Mouse (Mus musculus): Measurements from ENCODE around the gene Agrp. TPM values are rescaled to one million over a fixed set of nuclear protein-coding genes. Genes with fewer than 3 reads are reported as not detected.
A peak's percentile ranks its signal among the peaks of the same experiment; 100 is the strongest.
"Not testable (repeated sequence)": the region's sequence is repeated elsewhere in the genome, so short reads cannot be mapped to it uniquely, and the experiment has no call there.

Agrp gene
- total RNA-seq, 2 experiments from 2014 or later, result not detected

DNA sequence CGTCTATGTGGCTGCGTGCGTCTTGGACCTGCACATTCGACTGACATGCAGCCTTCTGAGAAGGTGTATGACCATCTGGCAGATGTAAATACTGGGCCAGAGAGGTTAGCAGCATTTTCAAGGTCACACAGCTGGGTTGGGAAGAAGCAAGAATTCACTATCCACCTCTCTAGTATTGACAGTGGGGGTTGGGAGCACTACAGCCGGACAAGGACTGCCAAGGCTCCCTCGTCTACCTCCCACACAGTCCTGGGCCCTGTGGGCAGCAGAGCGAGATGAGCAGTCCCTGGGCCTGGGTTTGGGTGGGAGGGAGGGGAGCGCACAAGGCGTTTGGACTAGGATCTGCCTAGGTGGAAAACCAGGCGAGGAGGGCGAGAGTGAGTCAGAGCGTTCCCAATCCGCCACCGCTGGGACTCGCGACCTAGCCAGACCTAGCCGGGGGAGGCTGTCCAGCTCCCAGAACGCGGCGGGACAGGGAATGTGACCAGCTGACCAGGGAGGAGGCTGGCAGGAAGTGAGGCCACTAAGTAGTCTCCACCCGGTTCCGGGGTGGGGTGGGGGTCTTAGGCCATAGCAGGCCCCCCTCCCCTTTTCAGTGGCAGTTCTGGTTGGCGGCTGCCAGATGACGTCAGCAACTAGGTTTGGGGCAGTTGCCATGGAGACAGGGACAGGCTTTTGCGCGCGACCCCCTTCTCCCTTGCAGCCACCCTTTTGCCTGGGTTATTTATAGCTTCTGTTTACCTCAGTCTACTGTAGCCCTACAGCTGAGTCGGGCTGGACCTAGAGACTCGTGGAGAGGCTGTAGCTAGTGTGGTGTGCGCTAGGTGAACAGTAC lies 30.8 kb downstream of the Agrp start:
- intact Hi-C loops (cut with DNase I), result no loop called here
- peak; percentile 88 for DNase-seq (ENCODE audit: low spot score)

DNA sequence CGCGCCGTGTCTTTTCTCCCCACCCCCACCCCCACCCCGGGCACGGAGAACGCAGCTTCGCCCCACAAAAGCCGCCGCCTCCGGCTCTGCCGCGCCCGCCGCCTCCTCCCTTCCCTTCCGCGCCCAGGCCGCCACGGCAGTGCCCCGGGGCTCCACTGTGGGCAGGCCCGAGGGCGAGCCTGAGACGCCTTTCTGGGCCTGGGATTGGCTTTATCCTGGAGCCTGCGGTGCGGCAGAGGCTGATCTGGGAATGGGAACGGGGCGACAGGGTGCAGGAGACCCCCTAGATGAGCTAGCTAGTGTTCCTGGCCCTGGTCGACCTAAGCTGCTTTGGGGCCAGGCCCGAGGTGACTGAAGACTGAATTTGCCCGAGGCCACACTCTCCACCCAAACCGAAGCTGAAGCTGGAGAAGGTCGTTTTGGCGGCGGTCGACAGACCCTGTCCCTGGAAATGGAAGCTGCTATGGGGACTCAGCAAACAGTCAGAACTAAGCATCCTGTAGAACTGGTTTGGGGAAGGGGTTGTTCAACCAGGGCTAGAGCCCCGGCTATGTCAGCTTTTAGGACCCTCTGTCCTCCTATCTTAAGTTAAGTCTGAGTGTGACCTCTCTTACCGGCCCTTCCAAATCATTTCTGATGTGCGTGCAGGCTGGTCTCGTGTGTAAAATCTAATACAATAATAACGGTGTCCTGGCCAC lies 31.6 kb downstream of the Agrp start:
- intact Hi-C loops (cut with DNase I), result no loop called here
- no peak for DNase-seq (ENCODE audit: low spot score)

DNA sequence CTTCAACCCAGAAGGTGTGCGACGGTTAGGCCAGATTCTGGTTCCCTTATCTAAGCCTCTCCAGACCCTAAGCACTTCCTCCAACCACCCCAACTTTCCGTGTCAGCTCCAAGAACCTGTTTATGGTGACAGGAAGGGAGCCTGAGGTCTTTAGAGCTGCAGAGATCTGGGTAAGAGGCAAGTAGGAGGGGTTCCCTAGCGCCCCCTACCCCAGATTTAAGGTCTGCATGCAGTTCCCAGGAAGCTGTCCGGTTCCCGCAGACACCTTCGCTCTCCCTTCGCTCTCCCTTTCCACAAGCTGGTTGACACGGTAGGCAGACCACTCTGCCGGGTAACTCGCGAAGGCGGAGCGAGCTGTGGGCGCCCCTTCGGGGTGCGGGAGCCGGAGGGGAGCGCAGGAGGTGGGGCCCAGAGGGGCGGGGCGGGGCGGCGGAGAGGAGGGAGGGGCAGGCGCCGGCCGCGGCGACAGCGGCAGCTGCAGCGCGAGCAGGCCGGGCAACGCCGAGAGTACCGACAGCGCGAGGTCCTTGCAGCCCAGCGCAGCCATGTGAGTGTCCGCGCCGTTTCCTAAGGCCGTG lies 32.3 kb downstream of the Agrp start, which contains the start of gene Ripor1:
TSS of gene Ripor1 (plus strand) at position 452 of the 578 bp plus-strand sequence.
- intact Hi-C loops (cut with DNase I), result no loop called here
- DNase-seq (ENCODE audit: low spot score), result peak; percentile 62

DNA sequence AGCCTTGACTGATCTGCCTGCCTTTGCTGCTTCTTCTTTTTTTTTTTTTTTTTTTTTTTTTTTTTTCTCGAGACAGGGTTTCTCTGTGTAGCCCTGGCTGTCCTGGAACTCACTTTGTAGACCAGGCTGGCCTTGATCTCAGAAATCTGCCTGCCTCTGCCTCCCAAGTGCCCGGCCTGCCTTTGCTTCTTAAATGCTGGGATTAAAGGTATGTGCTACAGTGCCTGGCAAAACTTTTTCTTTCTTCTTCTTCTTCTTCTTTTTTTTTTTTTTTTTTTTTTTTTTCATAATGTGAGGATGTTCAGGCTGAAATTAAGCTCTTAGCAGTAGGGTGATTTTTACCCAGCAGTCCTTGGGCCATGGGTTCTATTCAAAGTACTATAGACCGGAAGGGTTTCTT lies 34.7 kb downstream of the Agrp start:
- intact Hi-C loops (cut with DNase I); DNase-seq (ENCODE audit: low spot score): not testable (repeated sequence)

DNA sequence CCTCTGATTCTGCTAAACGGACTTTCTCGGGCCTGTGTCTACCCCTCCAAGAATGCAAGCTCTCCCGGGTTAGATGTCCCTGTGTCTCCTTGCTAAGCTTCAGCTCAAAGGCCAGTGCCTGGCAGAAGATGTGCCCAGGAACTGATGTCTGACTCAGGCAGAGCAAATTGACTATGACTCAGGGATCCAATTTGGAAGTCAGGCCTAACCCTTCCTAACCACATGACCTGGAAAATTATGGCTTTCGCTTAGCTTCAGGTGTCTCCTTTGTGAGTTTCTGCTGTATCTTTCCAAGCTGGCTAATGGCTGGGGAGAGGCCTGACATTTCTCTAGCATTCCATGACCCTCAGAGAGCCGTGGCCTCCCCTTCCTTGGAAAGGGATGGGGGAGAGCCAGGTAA lies 35.9 kb downstream of the Agrp start:
- DNase-seq (ENCODE audit: low spot score), result no peak
- intact Hi-C loops (cut with DNase I), result no loop called here

DNA sequence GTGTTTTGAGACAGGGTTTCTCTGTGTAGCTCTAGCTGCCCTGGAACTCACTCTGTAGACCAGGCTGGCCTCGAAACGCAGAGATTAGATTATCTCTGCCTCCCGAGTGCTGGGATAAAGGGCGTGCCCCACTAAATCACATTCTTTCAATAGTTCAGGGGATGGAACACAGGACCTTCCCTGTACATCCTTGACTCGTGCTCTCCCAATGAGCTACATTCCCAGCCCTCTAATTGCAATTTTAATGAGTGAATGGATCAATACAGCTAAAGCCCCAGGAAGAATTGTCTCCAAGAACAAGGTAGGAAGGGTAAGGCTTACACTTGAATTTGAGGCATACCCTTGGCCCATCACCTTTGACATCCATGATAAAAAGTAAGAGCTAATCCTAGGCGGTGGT lies 38.4 kb downstream of the Agrp start:
- intact Hi-C loops (cut with DNase I), result no loop called here
- DNase-seq (ENCODE audit: low spot score), result no peak

DNA sequence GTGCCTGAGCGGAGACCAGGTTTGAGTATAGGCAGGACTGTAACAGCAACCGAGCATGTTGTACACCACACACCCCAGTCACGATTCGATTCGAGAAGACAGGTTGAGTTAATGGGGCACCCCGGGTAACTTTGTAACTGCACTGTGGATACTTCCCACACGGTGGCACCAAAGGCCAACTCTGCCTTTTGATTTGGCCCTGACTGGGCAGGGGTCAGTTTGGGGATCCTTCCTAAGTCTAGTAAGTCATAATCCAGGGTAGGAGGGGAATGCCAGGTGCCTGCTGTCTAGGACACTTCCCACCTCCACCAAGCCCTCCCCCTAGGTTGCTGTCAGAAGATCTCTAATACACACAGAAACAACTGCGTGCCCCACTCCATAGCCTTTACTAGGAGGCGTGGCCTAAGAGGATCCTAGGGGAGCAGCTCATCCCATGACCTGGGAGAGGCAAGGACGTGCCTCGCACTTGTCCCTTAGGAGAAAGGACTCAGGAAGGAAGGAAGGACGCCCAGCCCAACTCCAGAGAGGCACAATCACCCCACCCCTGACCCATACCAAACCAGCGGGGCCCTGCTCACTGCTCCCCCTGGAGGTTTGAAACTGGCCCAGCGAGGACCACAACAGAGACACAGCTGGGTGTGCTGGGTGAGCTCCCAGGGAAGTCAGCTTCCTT lies 40.7 kb downstream of the Agrp start:
- intact Hi-C loops (cut with DNase I), result loop anchor here (2.0 kb wide), 2 partner anchors 20 to 40 kb away; partner anchors contain the start of genes Agrp and Ctcf
- peak; percentile 76 for DNase-seq (ENCODE audit: low spot score)

DNA sequence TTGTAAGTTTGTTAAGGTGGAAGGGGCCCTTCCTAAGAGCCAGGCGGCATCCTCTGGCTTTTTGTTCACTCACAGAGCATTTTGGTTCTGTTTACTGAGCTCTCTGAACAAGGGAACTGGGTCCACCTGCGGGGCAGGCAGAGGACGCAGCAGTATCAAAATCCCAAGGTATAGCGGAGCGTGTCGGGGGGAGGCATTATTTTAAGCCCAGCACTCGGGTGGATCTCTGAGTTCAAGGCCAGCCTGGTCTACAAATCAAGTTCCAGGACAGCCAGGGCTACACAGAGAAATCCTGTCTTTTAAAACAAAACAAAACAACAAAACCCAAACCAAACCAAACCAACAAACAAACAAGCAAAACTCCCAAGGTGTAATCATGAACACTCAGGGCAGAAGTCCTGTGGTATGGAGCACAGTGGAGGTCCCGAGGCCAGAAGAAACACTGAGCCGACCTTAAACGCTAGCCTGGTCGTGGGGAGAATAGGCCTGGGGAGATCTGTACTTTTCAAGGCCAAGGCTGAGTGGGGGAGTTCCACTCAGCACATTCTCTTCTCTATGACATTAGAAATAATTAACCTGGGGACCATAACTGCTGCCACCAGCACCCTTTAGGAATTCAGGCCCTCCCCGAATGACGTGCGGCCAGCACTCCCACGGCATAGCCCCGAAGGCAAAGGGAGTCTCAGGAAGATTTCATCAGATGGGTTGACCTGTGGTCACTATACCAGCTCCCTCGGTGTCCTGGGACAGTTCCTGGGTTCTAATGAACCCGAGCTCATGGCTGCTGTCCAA lies 42.5 kb downstream of the Agrp start:
- no peak for DNase-seq (ENCODE audit: low spot score)
- intact Hi-C loops (cut with DNase I), result loop anchor here (1.0 kb wide), 1 partner anchor 28 kb away; the partner anchor contains the start of gene Atp6v0d1

DNA sequence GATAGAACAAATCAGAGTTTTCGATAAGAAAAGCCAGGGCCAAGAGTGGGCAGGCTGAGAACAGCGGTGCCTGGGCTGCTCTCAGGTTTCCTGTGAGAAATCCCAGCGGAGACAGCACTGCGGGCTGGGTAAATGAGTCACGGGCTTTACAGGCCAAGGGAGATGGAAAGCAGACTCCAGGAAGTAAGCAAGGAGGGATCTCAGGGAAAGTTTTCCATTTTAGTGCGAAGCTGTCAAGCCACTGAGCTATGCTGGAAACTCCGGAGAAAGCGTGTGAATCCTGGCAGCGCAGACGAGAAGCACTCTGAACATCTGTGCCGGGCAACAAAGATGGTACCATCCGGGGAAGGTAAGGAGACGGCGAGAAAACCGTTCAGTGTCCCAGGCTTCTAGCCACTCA lies 43.3 kb downstream of the Agrp start:
- intact Hi-C loops (cut with DNase I), result loop anchor here (1.0 kb wide), 1 partner anchor 28 kb away; the partner anchor contains the start of gene Atp6v0d1
- DNase-seq (ENCODE audit: low spot score), result peak; percentile 58

DNA sequence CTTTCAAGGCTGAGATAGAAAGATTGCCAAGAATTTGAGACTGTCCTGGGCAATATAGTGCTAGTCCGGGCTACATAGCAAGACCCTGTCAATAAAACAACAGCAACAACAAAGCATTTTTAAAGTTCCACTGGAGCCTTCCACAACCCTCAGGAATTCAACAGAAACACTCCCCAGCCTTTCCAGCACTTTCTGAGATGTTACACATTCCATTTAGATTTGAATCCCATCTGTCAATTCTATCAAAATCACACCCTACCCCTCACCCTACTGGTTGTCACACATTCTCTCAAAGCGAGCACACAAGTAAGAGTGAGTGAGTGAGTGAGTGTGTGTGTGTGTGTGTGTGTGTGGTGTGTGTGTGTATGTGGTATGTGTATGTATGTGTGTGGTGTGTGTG lies 44.8 kb downstream of the Agrp start:
- DNase-seq (ENCODE audit: low spot score), result no peak
- intact Hi-C loops (cut with DNase I), result no loop called here

DNA sequence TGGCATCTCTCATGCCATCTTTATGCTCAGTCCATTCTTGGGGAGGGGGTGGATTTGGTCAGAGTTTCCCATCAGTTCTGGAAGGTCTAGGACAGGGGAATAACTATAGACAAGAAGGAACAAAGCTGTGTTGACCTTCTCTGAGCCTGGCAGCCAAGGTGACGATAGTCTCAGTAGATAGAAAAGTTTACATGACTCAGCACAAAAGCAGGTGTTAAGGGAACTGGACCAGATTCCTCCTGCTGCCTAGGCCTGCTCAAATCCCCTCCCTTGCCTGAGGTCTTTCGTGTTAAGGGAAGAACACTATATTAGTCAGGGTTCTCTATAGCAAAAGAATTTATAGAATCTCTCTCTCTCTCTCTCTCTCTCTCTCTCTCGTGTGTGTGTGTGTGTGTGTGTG lies 57.5 kb downstream of the Agrp start:
- DNase-seq (ENCODE audit: low spot score), result no peak
- intact Hi-C loops (cut with DNase I), result no loop called here

DNA sequence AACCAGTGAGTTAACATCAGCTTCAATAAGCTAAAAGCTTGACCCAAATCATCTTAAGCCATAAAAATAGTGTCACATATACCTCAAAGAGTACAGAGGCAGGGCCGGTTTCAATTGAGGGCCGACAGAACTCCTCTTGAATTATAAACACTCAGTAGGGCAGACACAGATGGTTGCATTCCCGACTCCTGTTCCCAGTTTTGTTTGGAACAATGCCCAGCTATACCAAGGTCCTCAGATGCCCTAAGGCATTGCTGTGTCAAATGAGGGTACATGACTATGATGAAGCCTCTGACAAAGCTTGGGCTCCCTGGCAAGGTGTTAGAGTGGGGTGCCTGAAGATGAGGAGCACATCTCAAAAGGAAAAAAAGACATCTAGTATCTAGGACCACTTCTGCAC lies 61.7 kb downstream of the Agrp start:
- no peak for DNase-seq (ENCODE audit: low spot score)
- intact Hi-C loops (cut with DNase I), result no loop called here

DNA sequence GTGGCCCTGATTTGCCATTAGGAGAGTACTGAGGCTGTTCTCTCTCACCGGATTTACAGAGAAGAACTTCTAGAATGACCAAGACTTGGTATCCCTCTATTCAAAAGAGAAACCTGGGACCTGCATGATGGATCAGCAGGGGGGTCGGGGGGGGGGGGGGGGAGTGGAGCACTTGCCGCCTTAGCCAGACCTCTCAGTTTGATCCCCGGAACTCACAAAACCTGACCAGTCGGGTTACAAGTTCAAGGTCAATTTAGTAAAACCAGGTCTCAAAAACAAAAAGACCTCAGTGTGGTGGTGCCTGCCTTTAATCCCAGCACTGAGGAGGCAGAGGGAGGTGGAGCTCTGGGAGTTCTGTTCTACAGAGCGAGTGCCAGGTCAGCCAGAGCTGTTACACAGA lies 62.5 kb downstream of the Agrp start:
- intact Hi-C loops (cut with DNase I), result no loop called here
- DNase-seq (ENCODE audit: low spot score), result no peak

DNA sequence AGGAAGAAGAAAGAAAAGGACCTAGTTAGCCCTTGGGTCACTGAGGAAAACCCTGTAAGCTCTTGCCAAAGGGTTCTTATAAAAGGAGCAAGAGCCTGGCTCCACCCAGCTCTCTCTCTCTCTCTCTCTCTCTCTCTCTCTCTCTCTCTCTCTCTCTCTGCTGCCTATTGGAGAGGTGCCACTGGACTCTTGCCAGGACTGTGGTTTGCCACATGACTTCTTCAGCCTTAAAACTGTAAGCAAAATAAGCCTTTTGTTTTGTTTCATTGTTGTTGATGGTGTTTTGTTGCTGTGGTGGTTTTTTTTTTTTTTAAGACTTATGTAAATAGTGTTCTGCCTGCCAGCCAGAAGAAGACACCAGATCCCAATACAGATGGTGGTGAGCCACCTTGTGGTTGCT lies 63.8 kb downstream of the Agrp start:
- intact Hi-C loops (cut with DNase I), result no loop called here
- DNase-seq (ENCODE audit: low spot score), result no peak

DNA sequence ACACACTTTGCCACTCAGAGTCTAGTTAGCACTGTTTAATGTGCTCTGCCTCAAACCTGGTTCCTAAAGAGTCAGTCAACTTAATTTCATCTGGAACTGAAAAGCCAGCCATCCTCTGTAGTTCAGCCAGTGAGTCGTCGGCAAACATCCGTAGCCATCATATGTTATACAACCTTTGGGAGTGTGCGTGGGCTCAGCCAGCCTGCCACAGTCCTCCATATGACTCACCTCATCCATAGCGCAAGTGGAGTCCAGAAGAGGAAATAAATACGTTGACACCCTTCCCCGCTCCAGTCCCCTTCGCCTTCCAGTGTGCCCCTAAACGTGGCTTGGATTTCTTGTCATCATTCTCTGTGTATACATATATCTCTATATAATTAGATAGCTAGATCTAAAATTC lies 65.4 kb downstream of the Agrp start:
- intact Hi-C loops (cut with DNase I), result no loop called here
- DNase-seq (ENCODE audit: low spot score), result no peak

DNA sequence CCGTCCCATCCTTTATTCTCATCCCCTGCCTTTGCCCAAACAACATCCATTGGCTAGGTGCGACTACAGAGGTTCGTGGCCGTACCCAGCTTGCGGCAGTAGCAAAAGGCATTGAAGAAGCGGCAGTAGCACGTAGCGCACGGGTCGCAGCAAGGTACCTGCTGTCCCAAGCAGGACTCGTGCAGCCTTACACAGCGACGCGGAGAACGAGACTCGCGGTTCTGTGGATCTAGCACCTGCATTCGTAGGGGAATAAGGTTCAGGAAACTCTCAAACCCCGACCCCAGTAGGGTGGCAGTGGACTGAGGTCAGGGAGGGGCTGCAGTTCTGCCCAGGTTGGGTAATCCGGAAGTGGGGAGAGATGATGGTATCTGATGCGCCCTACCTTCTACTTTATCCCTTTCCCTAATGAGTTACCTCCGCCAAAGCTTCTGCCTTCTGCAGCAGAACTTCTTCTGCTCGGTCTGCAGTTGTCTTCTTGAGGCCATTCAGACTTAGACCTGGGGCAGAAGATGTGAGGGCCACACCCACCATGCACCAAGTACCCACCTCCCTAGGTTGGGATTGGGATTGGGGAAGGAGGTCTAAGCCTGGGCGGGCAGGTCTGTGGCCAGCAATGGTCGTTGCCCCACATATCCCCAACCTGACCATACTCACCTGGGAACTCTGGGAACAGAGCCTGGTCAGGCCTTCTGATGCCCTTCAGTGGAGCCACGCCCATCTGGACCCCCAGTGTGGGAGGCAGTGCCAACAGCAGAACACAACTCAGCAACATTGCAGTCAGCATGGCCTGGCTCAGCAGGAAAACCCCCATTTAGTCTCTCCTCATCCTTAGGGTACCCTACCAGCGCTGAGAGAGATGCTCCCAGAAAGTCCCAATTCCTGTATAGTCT lies 70.2 kb downstream of the Agrp start:
- intact Hi-C loops (cut with DNase I), result loop anchor here (1.0 to 5.0 kb wide), 3 partner anchors 27 to 120 kb away; partner anchors contain the start of gene Carmil2
- no peak for DNase-seq (ENCODE audit: low spot score)

DNA sequence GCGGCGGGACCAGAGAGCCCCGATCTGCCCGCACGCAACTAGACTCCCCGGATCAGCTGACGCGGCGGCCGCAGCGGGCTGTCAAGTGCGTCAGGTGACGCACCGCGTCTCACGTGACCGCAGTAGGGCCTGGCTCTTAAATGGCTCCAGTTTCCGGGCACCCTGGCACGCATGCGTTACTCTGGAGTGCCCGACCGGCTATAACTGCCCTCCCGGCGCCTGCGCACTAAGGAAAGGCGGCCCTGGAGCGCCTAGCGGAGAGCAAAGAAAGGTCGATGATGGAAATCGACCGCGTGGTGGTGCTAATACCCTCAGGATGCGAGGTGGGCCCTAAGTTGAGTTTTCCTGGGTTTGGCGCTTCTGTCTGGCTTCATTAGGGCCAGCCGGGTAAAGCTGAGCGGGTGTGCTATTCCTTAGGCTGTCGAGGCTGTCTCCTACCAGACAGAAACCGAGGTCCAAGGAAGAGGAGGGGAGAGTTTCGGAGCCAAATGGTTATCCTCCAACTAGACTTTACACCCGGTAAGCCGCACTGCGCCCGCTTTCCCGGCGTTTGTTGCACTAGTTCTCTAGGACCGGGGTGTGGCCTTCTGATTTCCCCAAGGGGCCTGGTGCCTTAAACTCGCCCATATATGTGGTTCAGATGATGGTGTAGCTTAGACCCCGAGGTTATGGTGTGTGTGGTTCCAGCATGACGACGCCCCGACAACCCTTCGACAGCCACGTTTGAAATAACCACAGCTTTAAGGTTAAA lies 71.1 kb downstream of the Agrp start, which contains the start of gene Atp6v0d1:
TSS of gene Atp6v0d1 (minus strand) at position 96 of the 751 bp plus-strand sequence.
- intact Hi-C loops (cut with DNase I), result loop anchor here (1.0 to 5.0 kb wide), 3 partner anchors 28 to 121 kb away; partner anchors contain the start of gene Carmil2

More for the DNA sequence above, 71.1 kb downstream of the Agrp start, which contains the start of gene Atp6v0d1:
- peak; percentile 99 for DNase-seq (ENCODE audit: low spot score)
